Mouse (Mus musculus) testis, postnatal 14 days (tissue): ENCODE results near the gene Mynn.
"Not testable (repeated sequence)": the region's sequence is repeated elsewhere in the genome, so short reads cannot be mapped to it uniquely, and the experiment has no call there.

Experiments
- DNase-seq: peaks from one replicate; pipeline ENCODE4 v3.0.0; 2021; ENCODE audit warnings: low spot score

Mynn gene

DNA sequence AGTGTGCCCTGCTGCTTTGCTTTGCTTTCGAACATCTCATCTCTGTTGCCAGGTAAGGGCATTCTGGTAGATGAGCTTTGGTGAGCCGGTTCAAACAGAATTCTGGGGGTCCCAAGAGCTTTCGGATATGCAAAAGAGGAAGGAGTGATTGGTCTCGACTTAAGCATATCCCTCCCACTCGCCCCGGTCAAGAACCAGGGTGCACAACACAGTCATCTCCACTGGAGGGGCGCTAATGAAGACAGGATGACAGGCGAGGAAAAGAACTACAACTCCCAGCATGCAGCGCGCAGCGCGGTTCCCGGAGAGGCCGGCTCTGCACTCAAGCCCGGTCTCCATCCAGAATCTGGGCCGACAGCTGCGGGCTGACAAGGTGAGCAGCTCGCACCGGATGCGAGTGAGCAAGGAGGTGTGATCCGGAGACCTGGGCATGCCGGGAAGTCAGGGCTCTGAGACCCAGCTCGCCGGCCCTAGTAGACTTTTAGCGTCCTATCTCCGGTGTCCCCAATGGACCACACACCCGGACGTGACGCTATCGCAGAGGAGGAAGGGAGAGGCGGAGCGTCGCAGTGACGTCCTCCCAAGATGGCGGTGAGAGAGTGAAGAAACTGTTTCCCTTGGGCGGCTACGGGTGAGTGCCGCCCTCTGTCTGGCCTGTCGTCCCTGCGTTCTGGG lies at the start of gene Mynn:
Gene Mynn, plus strand, starts transcription at position 1 of the 675 bp plus-strand sequence.
- peak; percentile 95 for DNase-seq

DNA sequence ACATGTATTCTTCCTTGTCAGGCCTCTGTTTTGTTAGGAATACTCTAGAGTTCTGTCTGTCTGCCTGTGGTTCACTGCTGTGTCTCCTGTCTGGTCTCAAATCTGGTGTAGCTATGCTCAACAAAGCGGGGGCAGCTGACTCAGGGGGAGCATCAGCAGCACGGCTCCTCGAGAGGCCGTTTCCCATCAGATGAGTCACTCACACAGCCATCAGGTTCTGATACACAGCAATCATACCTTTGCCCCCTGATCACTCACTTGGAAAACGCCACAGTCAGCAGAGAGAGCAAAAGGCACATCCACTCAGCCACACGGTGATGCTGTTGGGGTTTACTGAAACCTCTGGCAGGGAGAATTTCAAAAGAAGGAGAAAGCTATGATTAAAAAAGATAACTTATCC lies 48.1 kb upstream of the Mynn start:
- no peak for DNase-seq

DNA sequence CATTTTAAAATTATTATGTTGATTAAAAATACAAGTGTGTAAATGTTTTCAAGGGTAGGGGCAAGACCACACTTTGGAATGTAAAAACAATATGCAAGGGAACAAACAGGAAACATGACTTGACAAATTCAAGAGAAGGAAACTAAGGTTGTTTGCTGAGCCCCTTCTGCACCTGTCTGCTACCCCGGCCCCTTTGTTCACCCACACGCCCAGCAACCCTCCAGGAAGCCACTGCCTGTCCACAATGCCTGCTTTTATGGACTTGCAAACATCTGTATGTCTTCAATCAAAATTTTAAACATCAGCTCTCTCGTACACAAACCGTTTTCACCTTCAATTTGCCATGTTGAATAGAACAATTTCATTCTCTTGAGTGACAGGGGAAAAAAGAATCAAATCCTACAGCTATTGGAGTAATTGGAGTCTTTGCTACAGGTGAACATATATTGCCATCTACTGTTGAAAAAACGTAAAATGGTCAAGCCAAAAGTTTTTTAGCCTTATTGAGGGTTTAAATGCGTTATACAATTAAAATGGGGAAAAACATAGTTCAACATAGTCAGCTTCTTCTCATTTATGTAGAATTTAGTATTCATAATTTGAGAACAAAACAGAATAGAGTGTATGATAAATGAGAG lies 41.1 kb upstream of the Mynn start:
- no peak for DNase-seq

DNA sequence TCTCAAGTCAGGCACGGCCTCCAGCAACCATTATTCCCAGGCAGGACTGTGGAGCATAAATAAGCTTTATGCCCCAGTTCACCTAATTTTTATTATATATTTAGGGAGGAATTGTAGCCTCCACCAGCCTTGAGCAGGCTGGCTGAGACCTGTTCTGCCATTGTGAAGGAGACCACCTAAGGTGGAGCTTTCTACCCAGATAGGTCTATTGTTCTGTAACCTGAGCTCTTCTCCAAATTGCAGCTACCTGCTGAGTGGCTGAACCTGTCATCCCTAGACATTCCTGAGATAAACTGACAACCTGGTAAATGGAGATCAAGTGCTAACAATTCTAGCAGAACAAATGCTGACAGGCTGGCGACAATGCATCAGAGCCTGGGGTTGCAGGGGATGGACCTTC lies 35.5 kb upstream of the Mynn start:
- not testable (repeated sequence) for DNase-seq

DNA sequence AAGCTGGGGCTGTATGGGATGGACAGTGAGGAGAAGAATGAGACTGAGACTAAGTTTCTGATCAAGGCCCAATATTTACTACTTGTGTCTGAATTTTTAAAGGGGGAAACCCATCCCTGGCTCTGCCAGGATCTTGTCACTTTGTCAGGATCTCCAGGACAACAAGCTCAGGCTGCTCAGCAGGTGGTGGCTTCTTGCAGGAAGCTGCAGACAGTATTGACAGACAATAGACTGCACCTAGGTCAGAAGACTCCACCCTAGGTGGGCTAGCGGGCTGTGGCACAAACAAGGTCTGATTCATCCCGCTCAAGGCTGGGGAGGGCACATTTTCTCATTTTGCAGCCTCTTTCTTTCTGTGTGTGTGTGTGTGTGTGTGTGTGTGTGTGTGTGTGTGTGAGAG lies 28.3 kb upstream of the Mynn start:
- no peak for DNase-seq

DNA sequence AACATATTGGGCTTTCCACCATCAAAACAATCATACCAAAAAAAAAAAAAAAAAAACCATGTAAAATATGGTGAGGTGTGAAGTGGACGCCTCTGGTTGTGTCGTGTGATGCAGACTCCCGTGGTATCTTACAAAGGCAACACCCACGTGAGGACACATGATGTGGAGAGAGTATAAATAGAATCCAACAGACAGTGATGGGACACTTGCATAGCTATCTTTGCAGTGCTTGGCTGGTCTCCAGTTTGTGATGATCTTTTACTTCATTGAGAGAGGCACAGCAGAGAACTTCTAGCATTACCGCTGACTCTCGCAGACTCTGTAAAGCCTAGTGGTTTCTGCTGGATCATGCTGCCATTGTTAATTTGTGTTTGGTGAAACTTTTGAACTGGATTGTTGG lies 13.0 kb upstream of the Mynn start:
- DNase-seq, result no peak

DNA sequence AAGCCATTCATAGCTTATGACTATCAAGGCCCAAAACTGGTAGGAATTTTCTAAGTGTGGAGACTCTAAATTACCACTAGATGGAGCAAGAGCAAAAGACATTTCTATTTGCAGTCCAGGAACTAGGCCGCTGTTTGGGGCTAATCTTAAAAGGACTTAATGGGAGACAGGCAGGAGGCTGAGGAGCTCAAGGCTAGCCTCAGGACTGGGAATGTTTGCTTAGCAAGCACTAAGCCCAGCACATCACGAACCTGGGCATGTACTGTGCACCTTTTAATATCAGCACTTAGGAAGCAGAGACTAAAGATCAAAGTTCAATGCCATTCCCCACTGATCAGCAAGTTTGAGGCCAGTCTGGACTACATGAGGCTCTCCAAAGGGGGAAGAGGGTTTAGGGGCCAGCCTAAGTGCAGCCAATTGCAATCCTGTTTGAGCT lies 9.4 kb upstream of the Mynn start:
- DNase-seq, result no peak

DNA sequence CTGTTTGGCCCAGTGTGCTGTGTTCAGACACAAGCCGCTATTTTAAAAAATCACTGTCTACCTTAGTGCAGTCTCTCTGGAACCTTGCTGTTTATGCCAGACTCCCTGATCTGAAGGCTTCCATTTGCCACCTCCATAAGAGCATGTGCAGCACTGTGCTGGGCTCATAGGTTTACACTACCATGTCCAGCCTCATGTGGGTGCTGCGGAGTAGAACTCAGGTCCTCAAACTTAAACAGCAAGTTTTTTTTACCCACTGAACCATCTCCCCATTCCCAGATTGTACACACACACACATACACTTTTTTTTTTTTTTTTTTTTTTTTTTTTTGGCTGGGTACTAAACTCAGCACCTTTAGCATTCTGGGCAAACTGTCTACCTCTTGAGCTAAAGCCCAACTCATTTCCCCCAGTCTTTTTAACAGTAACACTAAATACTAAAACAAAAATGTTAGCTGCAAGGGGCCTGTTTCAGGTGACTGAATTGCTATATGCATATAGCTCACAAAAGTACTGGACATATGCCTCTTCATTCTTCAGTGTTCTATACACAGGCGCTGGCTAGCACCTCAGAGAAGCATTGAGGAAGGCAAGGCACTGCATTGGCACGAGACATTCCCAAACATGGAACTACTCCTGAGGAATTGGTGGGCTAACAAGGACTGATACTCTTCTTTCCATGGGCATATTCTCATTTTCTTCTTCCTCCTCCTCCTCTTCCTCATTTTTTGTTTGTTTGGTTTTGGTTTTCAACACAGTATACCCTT lies 8.0 kb upstream of the Mynn start:
- no peak for DNase-seq

DNA sequence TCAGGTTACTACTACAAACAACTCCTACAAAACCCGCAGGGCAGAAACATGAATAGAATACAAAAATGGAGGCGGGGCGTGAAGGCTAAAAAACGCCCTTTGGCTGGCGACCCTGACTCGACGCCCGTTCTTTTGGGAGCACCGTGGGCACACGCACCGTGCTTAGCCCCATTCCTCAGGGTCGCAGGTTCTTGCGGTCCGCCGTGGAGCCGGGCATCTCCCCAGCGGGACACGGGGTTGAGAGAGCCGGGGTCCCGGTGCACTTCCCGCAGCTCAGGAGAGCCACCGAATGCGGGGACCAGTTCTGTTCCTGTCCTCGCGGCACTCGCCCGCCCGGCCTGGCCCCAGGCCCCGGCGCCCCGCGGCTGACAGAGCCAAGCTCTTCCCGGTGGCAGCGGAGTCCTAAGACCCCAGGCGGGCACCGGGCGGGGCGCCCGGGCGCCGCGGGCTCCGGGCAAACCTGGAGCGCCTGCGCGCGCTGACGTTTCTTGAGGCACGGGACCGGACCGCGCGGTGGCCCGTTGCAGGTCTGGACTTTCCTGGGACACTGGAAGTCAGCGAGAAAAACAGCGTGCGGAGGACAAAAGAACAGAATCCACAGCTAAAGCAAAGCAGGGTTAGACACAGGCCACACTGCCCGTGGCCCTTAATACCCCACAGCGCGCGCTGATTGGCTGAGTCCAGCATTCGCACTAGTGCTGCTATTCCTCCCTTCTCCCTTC lies 6.6 kb upstream of the Mynn start:
- no peak for DNase-seq

DNA sequence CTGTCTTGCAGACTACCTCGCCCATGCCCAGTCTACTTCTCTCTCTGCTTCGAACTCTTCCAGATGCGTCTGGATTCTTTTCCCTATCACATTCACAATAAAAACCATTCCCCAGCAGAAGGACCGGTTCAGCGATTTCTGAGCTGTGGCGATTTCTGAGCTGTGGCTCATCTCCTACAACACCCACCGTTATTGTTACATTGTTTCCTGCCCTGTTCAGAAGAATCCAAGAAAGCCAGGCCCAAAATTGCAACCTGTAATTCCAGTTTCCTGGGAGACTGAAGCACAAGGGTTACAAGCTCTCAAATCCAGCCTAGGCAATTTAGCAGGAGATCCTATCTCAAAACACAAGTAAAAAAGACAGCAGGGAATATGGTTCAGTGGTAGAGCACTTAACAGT lies 4.6 kb upstream of the Mynn start:
- DNase-seq, result peak; percentile 74

DNA sequence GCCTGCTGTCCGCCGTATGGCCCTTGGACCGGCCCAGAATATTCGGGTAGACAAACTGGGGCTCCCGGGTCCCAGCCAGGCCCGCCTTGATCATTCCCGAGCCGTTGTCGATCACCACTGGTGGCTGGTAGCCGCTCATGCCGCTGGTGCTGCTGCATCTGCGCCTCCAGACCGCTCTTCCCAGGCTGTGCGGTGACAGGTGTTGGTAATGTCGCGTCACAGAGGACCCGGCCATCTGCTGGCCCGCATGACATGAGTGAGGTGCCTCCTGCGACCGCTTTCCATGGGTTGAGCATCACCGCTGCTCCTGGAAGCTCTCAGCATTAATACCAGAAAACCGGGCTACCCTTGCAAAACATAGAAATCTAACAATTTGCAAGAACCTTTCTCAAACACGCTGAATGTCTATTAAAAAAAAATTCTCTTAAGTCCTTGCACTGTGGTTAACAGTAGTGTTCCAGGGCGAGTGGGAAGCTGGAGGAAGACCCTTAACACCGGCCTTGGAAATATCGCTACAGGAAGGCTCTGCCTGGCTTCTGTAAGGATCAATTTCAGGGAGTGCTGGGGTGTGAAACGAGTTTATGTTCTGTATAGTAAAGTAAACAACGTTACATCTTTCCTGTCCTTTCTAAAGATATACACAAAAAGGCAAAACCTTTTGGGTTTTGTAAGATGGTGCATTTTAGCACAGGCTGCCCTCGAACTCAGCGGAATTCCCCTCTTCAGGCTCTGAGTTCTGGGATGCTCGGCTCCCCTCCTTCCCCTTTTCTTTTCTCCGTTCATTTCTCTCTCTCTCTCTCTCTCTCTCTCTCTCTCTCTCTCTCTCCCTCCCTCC lies 1.9 kb upstream of the Mynn start, which contains the start of gene Actrt3:
Gene Actrt3, minus strand, starts transcription at position 229 of the 835 bp plus-strand sequence.
- no peak for DNase-seq

DNA sequence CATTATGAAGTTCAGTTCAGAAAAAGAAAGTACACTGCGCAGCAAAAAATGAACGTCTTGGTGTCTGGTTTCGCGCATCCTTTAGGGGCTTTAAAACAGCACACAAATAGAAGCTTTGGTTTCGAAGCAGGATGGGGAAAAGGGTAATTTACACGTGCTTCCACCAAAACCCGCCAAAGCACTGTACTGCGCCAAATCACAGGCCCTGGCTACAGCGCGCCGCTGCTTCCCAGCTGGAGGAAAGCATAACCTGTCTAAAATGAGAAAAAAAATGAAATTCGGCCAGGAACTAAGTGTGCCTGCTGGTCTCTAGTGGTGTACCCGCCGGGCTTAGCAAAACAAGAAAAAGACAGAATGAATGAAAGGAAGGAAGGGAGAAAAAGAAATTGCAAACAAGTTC lies 1.1 kb upstream of the Mynn start:
- no peak for DNase-seq

DNA sequence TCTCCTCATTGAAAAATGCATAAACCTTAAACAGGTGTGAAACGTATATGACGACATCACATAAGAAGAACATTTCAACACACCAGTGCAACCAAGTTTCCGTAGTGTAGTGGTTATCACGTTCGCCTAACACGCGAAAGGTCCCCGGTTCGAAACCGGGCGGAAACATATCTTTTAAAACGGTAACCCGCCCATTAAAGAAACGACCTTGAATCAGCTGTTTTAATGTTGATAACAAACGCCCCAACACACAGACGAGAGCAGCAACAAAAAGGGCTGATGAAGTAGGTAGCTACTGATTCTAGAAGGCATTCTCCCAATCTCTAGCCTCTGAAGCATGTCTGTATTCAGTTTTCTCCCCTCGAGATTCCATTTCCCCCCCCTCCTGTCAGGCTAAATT lies 690 bp upstream of the Mynn start:
- DNase-seq, result peak; percentile 81

DNA sequence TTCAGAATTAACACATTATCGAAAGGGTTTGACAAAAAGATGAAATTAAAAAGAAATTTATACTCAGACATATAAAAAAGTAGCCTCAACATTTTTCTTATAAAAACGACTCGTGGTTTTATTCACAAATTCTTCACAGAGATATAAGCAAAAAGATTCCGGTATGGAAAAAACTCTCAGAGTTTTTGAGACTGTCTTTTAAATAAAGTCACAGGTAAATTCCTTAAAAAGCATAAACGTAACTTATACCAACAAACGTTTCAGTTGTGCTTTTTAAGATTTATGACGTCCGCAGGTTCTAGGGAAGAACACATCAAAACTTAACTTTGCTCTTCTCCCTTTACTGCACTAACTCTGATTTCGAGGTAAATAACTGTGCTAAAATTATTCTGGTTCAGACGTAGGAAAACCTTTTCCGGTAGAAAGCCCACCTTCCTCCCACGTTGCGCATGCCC lies 228 bp upstream of the Mynn start:
- no peak for DNase-seq

DNA sequence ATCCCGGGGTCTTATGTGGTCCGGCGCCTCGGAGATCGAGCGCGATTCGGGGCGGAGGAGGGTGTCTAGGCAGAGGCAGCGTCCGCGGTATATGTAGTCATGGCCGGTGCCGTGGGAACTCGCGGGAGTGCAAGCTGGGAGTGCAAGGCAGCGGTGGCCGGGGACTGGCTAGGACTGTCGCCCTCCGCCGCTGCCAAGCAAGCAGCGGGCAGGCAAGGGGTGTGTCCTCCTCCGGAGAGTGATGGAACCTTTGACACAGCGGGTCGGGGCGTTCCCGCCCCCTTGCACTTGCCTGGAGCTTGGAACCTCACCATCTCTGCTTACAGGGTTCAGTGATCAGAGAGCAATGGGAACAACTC lies 854 bp downstream of the Mynn start:
- peak; percentile 77 for DNase-seq

DNA sequence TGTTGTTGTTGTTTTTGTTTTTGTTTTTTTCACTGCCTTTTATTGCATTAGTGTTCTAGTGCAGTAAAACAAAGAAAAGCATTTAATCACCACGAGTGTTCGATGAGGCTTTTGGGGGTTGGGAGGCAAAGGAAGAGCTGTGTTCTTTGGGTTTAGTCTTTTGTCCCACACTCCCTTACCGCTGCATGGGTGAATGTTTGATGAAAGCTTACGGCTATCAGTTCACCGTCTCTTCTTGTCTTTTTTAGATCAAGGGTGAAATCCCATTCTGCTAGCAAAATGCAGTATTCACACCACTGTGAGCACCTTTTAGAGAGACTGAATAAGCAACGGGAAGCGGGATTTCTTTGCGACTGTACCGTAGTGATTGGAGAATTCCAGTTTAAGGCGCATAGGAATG lies 1.4 kb downstream of the Mynn start:
- DNase-seq, result no peak

DNA sequence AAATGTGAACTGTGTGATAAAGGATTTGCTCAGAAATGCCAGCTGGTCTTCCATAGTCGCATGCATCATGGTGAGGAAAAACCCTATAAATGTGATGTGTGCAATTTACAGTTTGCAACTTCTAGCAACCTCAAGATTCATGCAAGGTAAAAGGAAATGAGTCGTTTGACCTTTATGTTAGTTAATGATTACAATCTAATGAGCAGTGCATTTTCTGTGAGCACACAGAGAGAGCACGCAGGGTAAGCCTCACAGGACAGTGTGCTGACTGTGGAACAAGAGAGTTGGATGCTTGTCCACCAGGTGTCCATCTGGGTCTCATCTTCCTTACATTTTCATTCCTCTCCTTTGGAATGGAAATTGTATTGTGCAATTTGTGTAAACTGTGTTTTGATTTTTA lies 7.1 kb downstream of the Mynn start:
- no peak for DNase-seq

DNA sequence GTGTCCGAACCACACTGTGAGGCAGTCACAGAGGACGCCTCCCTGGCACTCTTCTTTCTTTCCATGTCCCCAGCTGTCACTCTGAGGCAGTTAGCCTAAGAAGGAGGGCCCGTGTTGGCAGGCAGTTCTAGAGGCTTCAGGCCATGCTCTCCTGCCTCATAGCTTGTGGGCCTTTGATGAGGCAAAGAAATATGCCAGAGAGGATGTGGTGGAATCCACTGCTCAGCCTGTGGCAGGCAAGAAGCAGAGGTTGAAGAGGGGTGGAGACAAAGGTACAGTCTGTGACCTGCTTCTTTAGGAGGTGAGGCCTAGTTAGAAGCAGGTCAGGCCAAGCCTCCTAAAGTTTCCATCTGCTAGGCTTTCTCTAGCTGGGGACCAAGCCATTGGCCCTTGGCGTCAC lies 9.1 kb downstream of the Mynn start:
- DNase-seq, result no peak

DNA sequence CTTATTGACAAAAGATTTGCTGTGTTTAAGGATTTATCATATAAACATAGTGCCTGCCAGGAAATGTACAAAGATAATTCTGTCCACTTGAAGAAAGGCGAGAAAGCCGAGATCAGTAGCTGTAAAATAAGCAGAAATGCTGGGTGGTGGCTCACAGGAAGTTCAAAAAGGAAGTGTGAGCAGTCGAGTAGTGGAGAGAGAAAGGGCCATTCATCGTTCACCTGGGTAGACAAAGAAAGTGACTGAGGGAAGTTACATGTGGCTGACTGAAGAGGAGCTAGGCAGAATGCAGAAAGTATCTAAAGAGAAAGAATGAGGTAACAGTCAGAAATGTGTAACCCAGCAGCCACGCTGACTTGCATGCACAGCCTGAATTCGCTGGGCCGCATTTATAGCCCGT lies 18.3 kb downstream of the Mynn start:
- DNase-seq, result no peak

DNA sequence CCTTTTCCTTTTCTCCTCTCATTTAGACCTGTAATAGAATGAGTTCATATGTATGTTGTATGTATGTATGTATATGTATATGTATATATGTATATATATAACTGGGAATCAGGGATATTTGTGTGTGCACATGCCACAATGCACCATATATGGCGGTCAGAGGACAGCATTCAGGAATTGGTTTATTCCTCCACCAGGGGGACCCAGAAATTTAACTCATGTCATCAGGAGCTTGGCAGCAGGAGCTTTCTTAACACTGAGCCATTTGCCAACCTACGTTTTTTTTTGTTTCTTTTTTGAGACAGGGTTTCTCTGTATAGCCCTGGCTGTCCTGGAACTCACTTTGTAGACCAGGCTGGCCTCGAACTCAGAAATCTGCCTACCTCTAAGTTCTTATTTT lies 31.8 kb downstream of the Mynn start:
- DNase-seq, result no peak

DNA sequence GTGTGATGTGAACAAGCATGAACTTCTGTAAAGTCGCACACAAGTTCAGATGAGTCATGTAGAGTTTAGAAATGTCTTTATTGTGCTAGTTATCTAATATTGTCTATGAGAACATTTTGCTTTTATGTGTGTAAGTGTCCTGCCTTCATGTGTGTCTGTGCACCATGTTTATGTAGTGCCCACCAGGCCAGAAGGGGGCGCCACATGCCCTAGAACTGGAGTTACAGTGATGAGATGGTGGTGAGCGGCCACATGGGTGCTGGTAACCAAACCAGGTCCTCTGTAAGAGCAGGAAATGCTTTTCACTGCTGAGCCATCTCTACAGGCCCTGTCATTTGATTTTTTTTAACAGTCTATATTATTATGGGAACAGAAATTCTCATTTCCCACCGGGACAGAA lies 33.8 kb downstream of the Mynn start:
- DNase-seq, result no peak

DNA sequence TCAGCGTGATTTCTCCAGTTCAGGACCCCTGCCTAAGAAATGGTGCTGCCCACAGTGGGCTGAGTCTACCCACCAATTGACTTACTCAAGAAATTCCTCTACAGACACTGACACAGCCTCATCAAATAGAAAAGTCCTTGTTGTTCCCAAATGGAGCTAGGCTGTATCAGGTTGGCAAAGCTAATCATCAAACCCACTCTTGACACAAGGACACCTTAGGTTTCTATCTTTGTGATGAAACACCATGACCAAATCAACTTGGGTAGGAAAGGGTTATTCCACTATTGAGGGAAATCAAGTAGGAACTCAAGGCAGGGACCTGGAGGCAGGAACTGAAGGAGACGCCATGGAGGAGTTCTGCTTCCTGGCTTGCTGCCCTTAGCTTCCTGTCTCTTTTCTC lies 42.3 kb downstream of the Mynn start, which contains the start of gene Lrriq4:
Gene Lrriq4, plus strand, starts transcription at position 301 of the 400 bp plus-strand sequence.
- DNase-seq, result no peak
